Mouse (Mus musculus): ENCODE measurements around the gene Gabrb1. TPM values are rescaled to one million over a fixed set of nuclear protein-coding genes. Genes with fewer than 3 reads are reported as not detected.

Gabrb1 gene
- polyA plus RNA-seq, 1 experiment from 2014 or later: 2.1 TPM

- peak; percentile 62 for ATAC-seq (ENCODE audit: low FRiP score, low read depth)
- Histone ChIP-seq H3K9me3 (no peaks in the 10 kb centered on the region), H3K9ac (replicated peaks) (no peak overlapping the region), H3K27me3 (no peaks in the 10 kb centered on the region), H3K4me1 (peaks cover 8% of the 10 kb centered on the region), H3K4me3 (no peak overlapping the region), H3K27ac (replicated peaks) (peak overlapping the region; percentile 26; the same call in 1 of the 2 replicates), H3K4me2 (replicated peaks) (no peak overlapping the region), H3K36me3 (no peaks in the 10 kb centered on the region)
- WGBS: 47% methylated on average over 8 of the region's 8 CpGs
These were observed 312.4 kb downstream of the Gabrb1 start for GRCm38 (mm10) chr5:71970140-71970800.

DNA sequence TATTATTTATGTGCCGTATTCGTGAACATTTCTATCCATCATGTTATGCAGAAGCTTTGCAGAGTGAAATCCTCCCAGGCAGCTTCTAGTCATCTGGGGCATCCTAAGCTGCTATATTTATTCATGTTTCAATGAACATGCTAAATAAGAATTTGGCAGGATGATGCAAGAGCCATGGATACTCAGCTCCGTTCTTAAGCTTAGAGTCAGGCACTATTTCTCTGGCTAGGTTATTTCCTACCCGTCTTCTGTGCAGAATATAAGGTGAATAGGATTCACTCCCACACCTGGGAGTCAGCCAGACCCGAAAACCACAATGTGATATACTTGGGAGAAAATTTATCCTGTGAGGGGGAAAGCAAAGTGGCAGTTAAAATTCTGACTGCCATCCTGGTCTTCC is 314.9 kb downstream of the Gabrb1 start:
- no peak for ATAC-seq (ENCODE audit: low FRiP score, low read depth)
- Histone ChIP-seq H3K4me1 (peaks cover 14% of the 10 kb centered on the region), H3K27ac (replicated peaks) (no peak overlapping the region), H3K36me3 (no peaks in the 10 kb centered on the region), H3K27me3 (no peaks in the 10 kb centered on the region), H3K4me3 (no peak overlapping the region), H3K9me3 (no peaks in the 10 kb centered on the region), H3K4me2 (replicated peaks) (no peak overlapping the region), H3K9ac (replicated peaks) (no peak overlapping the region)
- WGBS: 69% methylated on average over 5 of the region's 5 CpGs

GRCm38 (mm10) chr5:71976133-71976532 is 318.2 kb downstream of the Gabrb1 start:
- no peaks in the 10 kb centered on the region for H3K36me3 ChIP-seq
- no peak overlapping the region for H3K4me3 ChIP-seq
- WGBS: 71% methylated on average over 4 of the region's 4 CpGs
- H3K4me2 ChIP-seq (replicated peaks): no peak overlapping the region
- no peak overlapping the region for H3K9ac ChIP-seq (replicated peaks)
- H3K27ac ChIP-seq (replicated peaks): 0 out of 2 replicates have a peak overlapping the region, but pooled peaks have one; percentile 49
- H3K4me1 ChIP-seq: peaks cover 6% of the 10 kb centered on the region; the same call in 1 of the 2 replicates
- no peaks in the 10 kb centered on the region for H3K27me3 ChIP-seq
- peak; percentile 42 for ATAC-seq (ENCODE audit: low FRiP score, low read depth)
- no peaks in the 10 kb centered on the region for H3K9me3 ChIP-seq

DNA sequence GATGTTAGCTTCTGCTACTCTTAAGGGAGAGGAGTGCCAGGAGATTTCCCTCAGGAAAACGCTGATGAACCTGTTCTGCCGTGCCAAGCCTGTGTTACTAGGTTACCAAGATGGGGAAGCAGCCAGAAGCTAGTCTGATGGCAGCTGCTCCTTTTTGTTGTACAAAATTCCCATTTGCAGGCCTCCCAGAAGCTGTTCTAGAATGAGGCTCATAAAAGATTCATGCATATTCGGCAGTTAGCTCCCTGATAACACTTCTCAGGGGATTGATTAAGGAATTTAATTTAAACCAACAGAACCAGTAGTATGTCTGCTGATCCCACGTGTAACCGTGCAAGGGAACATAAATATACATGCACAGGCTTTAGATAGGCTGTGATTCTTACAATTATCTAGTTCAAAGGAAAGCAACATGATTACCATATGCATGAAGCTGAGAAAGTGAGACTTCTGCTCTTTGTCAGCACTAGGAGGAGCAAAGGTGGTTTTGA is 318.7 kb downstream of the Gabrb1 start:
- no peak overlapping the region for H3K9ac ChIP-seq (replicated peaks)
- H3K27me3 ChIP-seq: no peaks in the 10 kb centered on the region
- H3K4me3 ChIP-seq: no peak overlapping the region
- H3K9me3 ChIP-seq: no peaks in the 10 kb centered on the region
- 27% methylated on average over 5 of the region's 5 CpGs for WGBS
- peak; percentile 94 for ATAC-seq (ENCODE audit: low FRiP score, low read depth)
- no peak overlapping the region for H3K4me2 ChIP-seq (replicated peaks)
- H3K4me1 ChIP-seq: peaks cover 6% of the 10 kb centered on the region; the same call in 1 of the 2 replicates
- peak overlapping the region; percentile 49; the same call in 1 of the 2 replicates for H3K27ac ChIP-seq (replicated peaks)
- no peaks in the 10 kb centered on the region for H3K36me3 ChIP-seq

- Histone ChIP-seq H3K4me3 (no peak overlapping the region), H3K4me1 (0 out of 2 replicates have a peak, but pooled peaks cover 4% of the 10 kb centered on the region), H3K27me3 (no peaks in the 10 kb centered on the region), H3K9ac (replicated peaks) (no peak overlapping the region), H3K27ac (replicated peaks) (no peak overlapping the region), H3K9me3 (no peaks in the 10 kb centered on the region), H3K36me3 (no peaks in the 10 kb centered on the region), H3K4me2 (replicated peaks) (no peak overlapping the region)
- WGBS: 64% methylated on average over 1 of the region's 1 CpGs
- ATAC-seq (ENCODE audit: low FRiP score, low read depth): no peak
These were observed 328.6 kb downstream of the Gabrb1 start for GRCm38 (mm10) chr5:71986561-71986960.

- H3K4me1 ChIP-seq: 0 out of 2 replicates have a peak, but pooled peaks cover 4% of the 10 kb centered on the region
- H3K9me3 ChIP-seq: no peaks in the 10 kb centered on the region
- no peak overlapping the region for H3K4me2 ChIP-seq (replicated peaks)
- no peaks in the 10 kb centered on the region for H3K27me3 ChIP-seq
- 48% methylated on average over 5 of the region's 5 CpGs for WGBS
- no peaks in the 10 kb centered on the region for H3K36me3 ChIP-seq
- H3K9ac ChIP-seq (replicated peaks): no peak overlapping the region
- peak; percentile 63; the same call in 1 of the 2 replicates for ATAC-seq (ENCODE audit: low FRiP score, low read depth)
- H3K27ac ChIP-seq (replicated peaks): no peak overlapping the region
- H3K4me3 ChIP-seq: no peak overlapping the region
These were observed 329.1 kb downstream of the Gabrb1 start for GRCm38 (mm10) chr5:71986983-71987398.

GRCm38 (mm10) chr5:71999466-71999865 is 341.6 kb downstream of the Gabrb1 start:
- Histone ChIP-seq H3K4me1 (no peaks in the 10 kb centered on the region), H3K27ac (replicated peaks) (no peak overlapping the region), H3K27me3 (no peaks in the 10 kb centered on the region), H3K4me2 (replicated peaks) (no peak overlapping the region), H3K36me3 (no peaks in the 10 kb centered on the region), H3K9me3 (no peaks in the 10 kb centered on the region), H3K4me3 (no peak overlapping the region), H3K9ac (replicated peaks) (no peak overlapping the region)
- WGBS: 55% methylated on average over 4 of the region's 4 CpGs
- peak; percentile 44; the same call in 1 of the 2 replicates for ATAC-seq (ENCODE audit: low FRiP score, low read depth)

GRCm38 (mm10) chr5:72003811-72004435 is 346.0 kb downstream of the Gabrb1 start:
- WGBS: 80% methylated on average over 3 of the region's 3 CpGs
- H3K4me3 ChIP-seq: no peak overlapping the region
- ATAC-seq (ENCODE audit: low FRiP score, low read depth): no peak
- H3K9me3 ChIP-seq: no peaks in the 10 kb centered on the region
- H3K9ac ChIP-seq (replicated peaks): no peak overlapping the region
- no peaks in the 10 kb centered on the region for H3K4me1 ChIP-seq
- H3K27ac ChIP-seq (replicated peaks): no peak overlapping the region
- no peaks in the 10 kb centered on the region for H3K36me3 ChIP-seq
- no peaks in the 10 kb centered on the region for H3K27me3 ChIP-seq
- H3K4me2 ChIP-seq (replicated peaks): no peak overlapping the region

DNA sequence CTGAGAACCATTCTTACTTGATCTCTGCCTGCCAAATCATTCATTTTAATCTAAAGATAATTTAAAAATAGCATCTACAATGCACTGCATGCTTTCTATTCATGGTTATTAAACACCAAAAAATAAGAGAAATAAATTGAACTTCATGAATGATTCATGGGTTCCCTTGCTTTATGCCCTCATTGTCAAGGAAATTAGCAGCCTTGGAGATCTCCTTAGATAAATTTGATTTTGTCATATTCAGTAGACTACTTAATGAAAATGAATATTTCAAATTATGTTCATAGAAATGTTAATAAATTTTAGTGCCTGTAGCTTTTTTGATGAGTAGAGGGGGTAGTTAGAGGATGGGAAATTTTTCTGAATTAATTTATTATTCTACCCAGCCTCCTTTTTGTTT is 379.0 kb downstream of the Gabrb1 start:
- Histone ChIP-seq H3K9me3 (no peaks in the 10 kb centered on the region), H3K4me1 (no peaks in the 10 kb centered on the region), H3K36me3 (no peaks in the 10 kb centered on the region), H3K4me3 (no peak overlapping the region), H3K27ac (replicated peaks) (no peak overlapping the region), H3K27me3 (no peaks in the 10 kb centered on the region), H3K9ac (replicated peaks) (no peak overlapping the region), H3K4me2 (replicated peaks) (no peak overlapping the region)
- ATAC-seq (ENCODE audit: low FRiP score, low read depth): no peak

DNA sequence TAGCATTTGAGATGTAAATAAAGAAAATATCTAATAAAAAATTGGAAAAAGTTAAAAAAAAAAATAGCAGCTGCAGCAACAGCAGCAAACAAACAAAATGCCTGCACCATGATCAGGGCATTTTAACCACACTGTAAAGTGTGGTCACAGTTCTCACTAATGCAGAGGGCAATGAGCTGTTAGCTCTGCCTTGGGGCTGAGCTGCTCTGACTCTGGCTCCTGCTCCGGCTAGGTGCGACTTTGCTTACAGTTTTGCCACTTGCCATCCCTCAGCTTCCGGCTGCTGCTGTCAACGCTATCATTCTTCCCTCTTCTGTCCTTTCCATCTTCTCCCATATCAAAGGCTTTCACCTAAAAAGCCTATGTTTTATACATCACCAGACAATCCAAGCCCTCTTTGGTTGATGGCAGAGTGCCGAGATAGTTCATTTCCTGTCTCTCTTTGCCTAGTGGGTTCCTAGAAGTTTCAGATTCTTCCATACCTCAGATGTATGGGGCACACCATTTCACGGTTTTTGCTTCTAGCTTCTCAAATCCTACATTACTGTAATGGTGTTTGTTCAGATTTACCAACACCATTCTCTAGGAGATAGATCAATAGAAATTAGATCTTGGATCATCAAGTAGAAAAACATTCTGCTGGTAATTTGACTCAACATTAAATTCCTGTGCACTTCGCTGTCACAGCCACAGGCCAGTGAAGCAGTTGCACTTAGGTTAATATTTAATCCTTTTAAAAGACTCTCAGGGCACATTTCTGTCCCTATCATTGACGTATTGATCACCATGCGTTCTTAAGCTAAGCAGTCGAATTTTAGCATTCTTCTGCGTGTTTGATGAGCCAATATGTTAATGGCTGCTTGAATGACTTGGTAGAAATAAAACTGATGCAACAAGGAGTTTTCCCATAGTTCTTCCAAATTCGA is 385.6 kb downstream of the Gabrb1 start:
- H3K9me3 ChIP-seq: no peaks in the 10 kb centered on the region
- ATAC-seq (ENCODE audit: low FRiP score, low read depth): no peak
- H3K36me3 ChIP-seq: no peaks in the 10 kb centered on the region
- H3K27me3 ChIP-seq: no peaks in the 10 kb centered on the region
- 85% methylated on average over 12 of the region's 12 CpGs for WGBS
- H3K4me1 ChIP-seq: no peaks in the 10 kb centered on the region
- H3K9ac ChIP-seq (replicated peaks): no peak overlapping the region
- H3K4me2 ChIP-seq (replicated peaks): no peak overlapping the region
- no peak overlapping the region for H3K4me3 ChIP-seq
- no peak overlapping the region for H3K27ac ChIP-seq (replicated peaks)

DNA sequence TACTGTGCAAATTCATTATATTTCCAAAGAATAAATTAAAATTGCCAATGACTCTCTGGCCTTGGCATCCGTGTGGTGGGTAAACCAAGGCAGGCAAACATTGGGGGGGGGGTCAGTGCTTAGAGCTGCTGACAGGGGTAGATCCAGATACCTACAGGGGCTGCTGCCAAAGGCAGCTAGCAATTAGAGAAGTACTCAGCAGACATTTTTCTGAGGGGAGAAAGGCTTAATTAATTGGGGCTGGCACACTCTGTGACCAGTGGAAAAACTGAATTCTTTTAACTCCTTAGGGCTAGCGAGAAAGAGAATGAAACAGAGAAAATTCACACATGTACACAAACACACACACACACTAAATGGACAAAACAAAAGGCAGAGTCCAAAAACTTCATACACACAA is 388.3 kb downstream of the Gabrb1 start:
- no peaks in the 10 kb centered on the region for H3K27me3 ChIP-seq
- no peaks in the 10 kb centered on the region for H3K36me3 ChIP-seq
- 87% methylated on average over 2 of the region's 2 CpGs for WGBS
- H3K4me2 ChIP-seq (replicated peaks): no peak overlapping the region
- H3K9ac ChIP-seq (replicated peaks): no peak overlapping the region
- no peak overlapping the region for H3K4me3 ChIP-seq
- no peaks in the 10 kb centered on the region for H3K9me3 ChIP-seq
- H3K27ac ChIP-seq (replicated peaks): no peak overlapping the region
- no peaks in the 10 kb centered on the region for H3K4me1 ChIP-seq
- ATAC-seq (ENCODE audit: low FRiP score, low read depth): no peak

DNA sequence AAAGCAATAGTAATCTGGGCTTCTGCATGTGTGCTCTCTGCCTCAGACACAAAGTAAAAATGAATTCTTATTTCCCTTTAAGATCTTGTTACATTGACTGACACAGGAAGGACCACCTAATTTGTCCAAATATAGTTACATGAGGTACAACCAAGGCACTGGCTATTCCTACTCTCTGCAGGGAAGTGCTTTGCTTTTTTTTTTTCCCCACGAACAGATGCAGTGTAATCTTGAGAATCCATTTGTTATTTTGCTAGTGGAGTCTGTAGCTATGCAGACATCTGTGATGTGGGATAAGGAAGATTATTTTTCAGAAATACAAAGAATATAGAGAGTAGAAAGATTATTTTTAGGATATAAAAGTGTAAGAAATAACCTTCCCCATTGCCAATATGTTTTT is 406.2 kb downstream of the Gabrb1 start:
- Histone ChIP-seq H3K9me3 (no peaks in the 10 kb centered on the region), H3K4me2 (replicated peaks) (no peak overlapping the region), H3K27me3 (no peaks in the 10 kb centered on the region), H3K4me3 (no peak overlapping the region), H3K27ac (replicated peaks) (no peak overlapping the region), H3K36me3 (no peaks in the 10 kb centered on the region), H3K4me1 (no peaks in the 10 kb centered on the region), H3K9ac (replicated peaks) (no peak overlapping the region)
- no peak for ATAC-seq (ENCODE audit: low FRiP score, low read depth)
- 66% methylated on average over 1 of the region's 1 CpGs for WGBS
